Mouse (Mus musculus): ENCODE data around the gene Psmd7.

DNA sequence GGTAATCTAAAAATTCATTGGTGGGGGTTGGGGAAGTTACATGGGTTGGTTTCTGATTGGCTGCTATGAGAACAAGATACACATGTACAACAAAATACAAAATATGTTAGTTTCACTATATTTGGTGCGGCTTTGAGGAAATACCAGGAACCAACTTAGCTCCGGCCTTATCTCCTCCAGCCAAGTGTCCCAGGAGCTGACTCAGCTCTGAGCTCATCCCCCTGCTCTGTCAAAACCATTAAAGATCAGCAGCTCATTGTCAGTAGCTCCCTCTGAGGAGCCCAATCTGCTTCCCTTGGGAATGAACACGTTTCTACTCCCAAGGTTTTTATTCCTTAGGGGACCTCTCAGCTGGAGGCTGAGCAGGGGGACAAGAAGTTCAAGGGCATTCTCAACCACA, 32.9 kb upstream of the Psmd7 start:
- no peak for TF ChIP-seq CTCF (IDR thresholded peaks at IDR 0.05; ENCODE audit: control insufficient read depth, insufficient read depth, low read length)
- no peak for TF ChIP-seq POLR2A (IDR thresholded peaks at IDR 0.05; ENCODE audit: borderline replicate concordance, control insufficient read depth, low read depth, low read length)

Measured in bone marrow, adult 2 months (tissue).